Mouse (Mus musculus) neutrophil, adult 65 days (primary cell): ENCODE measurements around the gene Aoah. TPM values are rescaled to one million over a fixed set of nuclear protein-coding genes. Genes with fewer than 3 reads are reported as not detected.

Source experiments
- total RNA-seq: library from RNA; stranded (reverse); gene quantifications from 2 replicates; pipeline ENCODE4 v1.2.4, GENCODE M21; 2023

The Aoah gene
- total RNA-seq: 79.3 and 106 TPM in 2 replicates

GRCm38 (mm10) chr13:20793901-20794300 is at the start of gene Aoah:
Gene Aoah, plus strand, starts transcription at chr13:20794113.

GRCm38 (mm10) chr13:21074847-21075246 is 280.9 kb downstream of the Aoah start, which contains the start of gene Olfr1370:
Gene Olfr1370, minus strand, starts transcription at chr13:21074947.

